Mouse (Mus musculus) midbrain, embryonic 13.5 days (tissue): ENCODE results near the gene Cdkl3. TPM values are rescaled to one million over a fixed set of nuclear protein-coding genes. Genes with fewer than 3 reads are reported as not detected.

ENCODE experiments used
- ATAC-seq: fragments of 200-750 bp; cut with Nextera tagmentation; 2 replicates; pipeline ENCODE4 v1.8.0; 2017; ENCODE audit warnings: mild to moderate bottlenecking, moderate TSS enrichment, moderate library complexity
- H3K27ac ChIP-seq: fragments of 300-500 bp; sonication (generic); 2 replicates; pipeline ENCODE4 v1.5.1; 2015; ENCODE audit warnings: inconsistent platforms, mild to moderate bottlenecking, moderate library complexity
- H3K27me3 ChIP-seq: fragments of 300-500 bp; sonication (generic); 2 replicates; pipeline ENCODE4 v1.6.1; 2015; ENCODE audit warnings: mild to moderate bottlenecking, inconsistent platforms
- H3K36me3 ChIP-seq: fragments of 300-500 bp; sonication (generic); 2 replicates; pipeline ENCODE4 v1.6.1; 2015; ENCODE audit warnings: mild to moderate bottlenecking, inconsistent platforms
- H3K4me1 ChIP-seq: fragments of 300-500 bp; sonication (generic); replicated peaks from 2 replicates; pipeline ENCODE4 v1.6.1; 2015; ENCODE audit warnings: inconsistent platforms
- H3K4me2 ChIP-seq: fragments of 300-500 bp; sonication (generic); replicated peaks from 2 replicates; pipeline ENCODE4 v1.6.1; 2015; ENCODE audit warnings: moderate library complexity, mild to moderate bottlenecking, inconsistent platforms
- H3K4me3 ChIP-seq: fragments of 300-500 bp; sonication (generic); replicated peaks from 2 replicates; pipeline ENCODE4 v1.5.1; 2015; ENCODE audit warnings: mild to moderate bottlenecking, inconsistent platforms
- H3K9ac ChIP-seq: fragments of 300-500 bp; sonication (generic); replicated peaks from 2 replicates; pipeline ENCODE4 v1.6.1; 2015; ENCODE audit warnings: mild to moderate bottlenecking, inconsistent platforms
- H3K9me3 ChIP-seq: fragments of 300-500 bp; sonication (generic); 2 replicates; pipeline ENCODE4 v1.6.1; 2016; ENCODE audit warnings: mild to moderate bottlenecking, inconsistent platforms
- WGBS: fragments of 180-500 bp; shearing (Covaris S2); methylation state at CpG from one replicate; pipeline ENCODE4 v1.1.7; 2015; 5-methylcytosine and 5-hydroxymethylcytosine counted together
- polyA plus RNA-seq: library from polyadenylated mRNA; unstranded; fragments of >200 nt; fragmentation: Nextera tagmentation; extraction: Ambion mirVana; gene quantifications from 2 replicates; pipeline ENCODE4 v1.2.1, GENCODE M21; 2015

The Cdkl3 gene
- polyA plus RNA-seq, 1 experiment from 2014 or later = 22.6 TPM

GRCm38 (mm10) chr11:52064398-52064797 lies 60.4 kb downstream of the Cdkl3 start:
- 52% methylated on average over 3 of the region's 3 CpGs for WGBS
- no peak for ATAC-seq

GRCm38 (mm10) chr11:52065841-52066240 lies 61.8 kb downstream of the Cdkl3 start:
- Histone ChIP-seq H3K4me1 (peaks cover 6% of the 10 kb centered on the region; the same call in 1 of the 2 replicates), H3K4me3 (no peak overlapping the region), H3K36me3 (0 out of 2 replicates have a peak, but pooled peaks cover 3% of the 10 kb centered on the region), H3K4me2 (no peak overlapping the region), H3K9me3 (no peaks in the 10 kb centered on the region), H3K9ac (no peak overlapping the region), H3K27me3 (no peaks in the 10 kb centered on the region), H3K27ac (no peak overlapping the region)
- ATAC-seq = no peak
- WGBS = 10% methylated on average over 5 of the region's 5 CpGs

More at GRCm38 (mm10) chr11:52064398-52064797, 60.4 kb downstream of the Cdkl3 start:
- H3K4me1 ChIP-seq = peaks cover 6% of the 10 kb centered on the region; the same call in 1 of the 2 replicates
- H3K9me3 ChIP-seq = no peaks in the 10 kb centered on the region
- H3K4me2 ChIP-seq = no peak overlapping the region
- H3K27me3 ChIP-seq = no peaks in the 10 kb centered on the region
- H3K4me3 ChIP-seq = no peak overlapping the region
- 0 out of 2 replicates have a peak, but pooled peaks cover 3% of the 10 kb centered on the region for H3K36me3 ChIP-seq
- no peak overlapping the region for H3K27ac ChIP-seq
- no peak overlapping the region for H3K9ac ChIP-seq

- Histone ChIP-seq H3K27ac (no peak overlapping the region), H3K36me3 (no peaks in the 10 kb centered on the region), H3K4me2 (no peak overlapping the region), H3K9ac (no peak overlapping the region), H3K4me3 (no peak overlapping the region), H3K27me3 (no peaks in the 10 kb centered on the region), H3K4me1 (no peaks in the 10 kb centered on the region), H3K9me3 (no peaks in the 10 kb centered on the region)
- no peak for ATAC-seq
- 89% methylated on average over 10 of the region's 10 CpGs for WGBS
These were observed 67.7 kb downstream of the Cdkl3 start for GRCm38 (mm10) chr11:52071768-52072167.

- Histone ChIP-seq H3K27ac (no peak overlapping the region), H3K4me2 (no peak overlapping the region), H3K4me3 (no peak overlapping the region), H3K36me3 (no peaks in the 10 kb centered on the region), H3K27me3 (no peaks in the 10 kb centered on the region), H3K9me3 (no peaks in the 10 kb centered on the region), H3K9ac (no peak overlapping the region), H3K4me1 (no peaks in the 10 kb centered on the region)
- ATAC-seq = no peak
- WGBS = 81% methylated on average over 8 of the region's 8 CpGs
These were observed 69.6 kb downstream of the Cdkl3 start for GRCm38 (mm10) chr11:52073528-52074170.

- Histone ChIP-seq H3K9ac (no peak overlapping the region), H3K4me2 (no peak overlapping the region), H3K27me3 (no peaks in the 10 kb centered on the region), H3K36me3 (no peaks in the 10 kb centered on the region), H3K9me3 (no peaks in the 10 kb centered on the region), H3K4me1 (peaks cover under 1% of the 10 kb centered on the region; the same call in 1 of the 2 replicates), H3K4me3 (no peak overlapping the region), H3K27ac (no peak overlapping the region)
- WGBS = 83% methylated on average over 14 of the region's 14 CpGs
- no peak for ATAC-seq
These were observed 70.8 kb downstream of the Cdkl3 start for GRCm38 (mm10) chr11:52074626-52075470.

- Histone ChIP-seq H3K9me3 (no peaks in the 10 kb centered on the region), H3K27ac (no peak overlapping the region), H3K4me1 (peaks cover 6% of the 10 kb centered on the region), H3K9ac (no peak overlapping the region), H3K4me2 (no peak overlapping the region), H3K27me3 (no peaks in the 10 kb centered on the region), H3K4me3 (no peak overlapping the region), H3K36me3 (no peaks in the 10 kb centered on the region)
- 75% methylated on average over 19 of the region's 19 CpGs for WGBS
- ATAC-seq = no peak
These were observed 72.0 kb downstream of the Cdkl3 start for GRCm38 (mm10) chr11:52075794-52076633.

- ATAC-seq = no peak
- H3K36me3 ChIP-seq = no peaks in the 10 kb centered on the region
- H3K9ac ChIP-seq = no peak overlapping the region
- no peak overlapping the region for H3K4me2 ChIP-seq
- H3K9me3 ChIP-seq = no peaks in the 10 kb centered on the region
- no peak overlapping the region for H3K27ac ChIP-seq
- no peak overlapping the region for H3K4me3 ChIP-seq
- WGBS = 88% methylated on average over 6 of the region's 6 CpGs
- no peaks in the 10 kb centered on the region for H3K27me3 ChIP-seq
- peaks cover 6% of the 10 kb centered on the region for H3K4me1 ChIP-seq
These were observed 72.8 kb downstream of the Cdkl3 start for GRCm38 (mm10) chr11:52076742-52077352.

- 86% methylated on average over 4 of the region's 4 CpGs for WGBS
- Histone ChIP-seq H3K36me3 (no peaks in the 10 kb centered on the region), H3K27ac (no peak overlapping the region), H3K4me3 (no peak overlapping the region), H3K9me3 (no peaks in the 10 kb centered on the region), H3K4me1 (peaks cover 6% of the 10 kb centered on the region), H3K27me3 (no peaks in the 10 kb centered on the region), H3K4me2 (no peak overlapping the region), H3K9ac (no peak overlapping the region)
- ATAC-seq = no peak
These were observed 73.9 kb downstream of the Cdkl3 start for GRCm38 (mm10) chr11:52077939-52078338.

GRCm38 (mm10) chr11:52079978-52080377 lies 76.0 kb downstream of the Cdkl3 start:
- ATAC-seq = peak; percentile 55
- Histone ChIP-seq H3K4me2 (no peak overlapping the region), H3K27me3 (no peaks in the 10 kb centered on the region), H3K36me3 (no peaks in the 10 kb centered on the region), H3K4me3 (no peak overlapping the region), H3K9me3 (no peaks in the 10 kb centered on the region), H3K9ac (no peak overlapping the region), H3K4me1 (peaks cover 6% of the 10 kb centered on the region), H3K27ac (no peak overlapping the region)
- WGBS = 7% methylated on average over 5 of the region's 5 CpGs

GRCm38 (mm10) chr11:52080656-52081055 lies 76.6 kb downstream of the Cdkl3 start:
- Histone ChIP-seq H3K4me2 (no peak overlapping the region), H3K27me3 (no peaks in the 10 kb centered on the region), H3K36me3 (no peaks in the 10 kb centered on the region), H3K27ac (no peak overlapping the region), H3K9ac (no peak overlapping the region), H3K9me3 (no peaks in the 10 kb centered on the region), H3K4me3 (no peak overlapping the region), H3K4me1 (peaks cover 8% of the 10 kb centered on the region)
- ATAC-seq = no peak
- 90% methylated on average over 2 of the region's 2 CpGs for WGBS

- H3K27me3 ChIP-seq = no peaks in the 10 kb centered on the region
- H3K27ac ChIP-seq = peak overlapping the region; percentile 65
- H3K9me3 ChIP-seq = no peaks in the 10 kb centered on the region
- H3K36me3 ChIP-seq = no peaks in the 10 kb centered on the region
- ATAC-seq = peak; percentile 63
- H3K9ac ChIP-seq = no peak overlapping the region
- 49% methylated on average over 4 of the region's 4 CpGs for WGBS
- H3K4me1 ChIP-seq = peaks cover 16% of the 10 kb centered on the region
- peak overlapping the region; percentile 2; the same call in 1 of the 2 replicates for H3K4me2 ChIP-seq
- no peak overlapping the region for H3K4me3 ChIP-seq
These were observed 81.8 kb downstream of the Cdkl3 start for GRCm38 (mm10) chr11:52085857-52086203.
